Mouse (Mus musculus): ENCODE measurements at regions not wholly inside any gene's neighbourhood (a gene's known extent, or its start where the extent isn't known, plus 50 kb on each side); places are given as distances from the start of the nearest gene placed in this dataset.
"Not testable (repeated sequence)": the region's sequence is repeated elsewhere in the genome, so short reads cannot be mapped to it uniquely, and the experiment has no call there.

GRCm38 (mm10) chr15:24303123-24303522 is 1110.4 kb downstream of the Basp1 start:
- not testable (repeated sequence) for TF ChIP-seq MYC (IDR thresholded peaks at IDR 0.05; ENCODE audit: low read depth, low read length); ZNF384 (IDR thresholded peaks at IDR 0.05; ENCODE audit: low read depth, low read length); JUND (conservative IDR thresholded peaks at IDR 0.05; ENCODE audit: low read depth, low read length); JUN (IDR thresholded peaks at IDR 0.05; ENCODE audit: insufficient read depth, low read depth, low read length); POLR2A (IDR thresholded peaks at IDR 0.05; ENCODE audit: low read depth, low read length); E2F4 (IDR thresholded peaks at IDR 0.05; ENCODE audit: insufficient replicate concordance, low read depth, low read length)

Data from CH12.LX (cell line).